Mouse (Mus musculus) E14TG2a.4 (cell line): ENCODE results near the gene Tasp1.

Experiments
- CTCF ChIP-seq: conservative IDR thresholded peaks from 2 replicates; pipeline ENCODE4 v1.5.1; 2014; ENCODE audit warnings: low read length
- NANOG ChIP-seq: IDR thresholded peaks from 2 replicates; pipeline ENCODE4 v1.6.1; 2014; ENCODE audit warnings: borderline replicate concordance, low read length, mixed read lengths
- POU5F1 ChIP-seq: IDR thresholded peaks from 2 replicates; pipeline ENCODE4 v1.6.1; 2014; ENCODE audit warnings: low read length, borderline replicate concordance

DNA sequence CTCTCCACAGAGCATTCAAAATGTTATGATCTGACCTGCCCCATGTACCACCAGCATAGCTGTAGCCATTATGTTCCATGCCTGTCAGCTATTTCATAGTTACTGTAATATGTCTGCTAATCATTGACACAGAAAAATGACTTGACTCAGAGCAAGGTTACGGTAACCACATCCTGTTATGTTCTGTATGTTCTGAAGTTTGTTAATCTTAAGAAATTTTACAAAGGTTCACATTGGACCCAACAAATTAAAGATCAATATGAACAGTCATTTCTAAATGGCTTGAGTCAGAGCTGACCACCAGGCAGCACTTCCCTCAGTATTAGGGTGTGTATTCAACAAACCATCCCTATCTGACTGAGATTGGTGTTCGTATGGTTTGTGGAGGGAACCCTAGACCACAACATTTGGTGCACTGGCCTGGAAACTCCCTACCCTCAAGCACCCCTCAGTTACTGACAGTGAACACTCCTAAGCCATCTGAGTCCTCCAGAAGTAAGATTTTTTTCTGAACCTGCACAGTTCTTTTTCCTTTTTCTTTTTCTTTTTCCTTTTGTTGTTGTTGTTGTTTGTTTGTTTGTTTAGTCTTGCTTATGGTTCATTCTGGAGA lies 24.0 kb downstream of the Tasp1 start:
- no peak for TF ChIP-seq CTCF
- TF ChIP-seq NANOG, result no peak
- TF ChIP-seq POU5F1, result no peak
